Mouse (Mus musculus) liver, embryonic 16.5 days (tissue): ENCODE measurements around the gene Mef2d. TPM values are rescaled to one million over a fixed set of nuclear protein-coding genes. Genes with fewer than 3 reads are reported as not detected.

Source experiments
- ATAC-seq: fragments of 200-750 bp; cut with Nextera tagmentation; 2 replicates; pipeline ENCODE4 v1.8.0; 2017; ENCODE audit warnings: low read depth, mild to moderate bottlenecking, moderate number of reproducible peaks, moderate library complexity
- H3K27ac ChIP-seq: fragments of 300-500 bp; sonication (generic); 2 replicates; pipeline ENCODE4 v1.5.1; 2014; ENCODE audit warnings: mild to moderate bottlenecking, low read length
- H3K27me3 ChIP-seq: fragments of 300-500 bp; sonication (generic); 2 replicates; pipeline ENCODE4 v1.6.1; 2014; ENCODE audit warnings: low read depth, low read length, mixed read lengths; ENCODE audit not compliant: control insufficient read depth, insufficient read depth
- H3K36me3 ChIP-seq: fragments of 300-500 bp; sonication (generic); 2 replicates; pipeline ENCODE4 v1.6.1; 2014; ENCODE audit warnings: mild to moderate bottlenecking; ENCODE audit not compliant: control insufficient read depth, insufficient read depth
- H3K4me1 ChIP-seq: fragments of 300-500 bp; sonication (generic); 2 replicates; pipeline ENCODE4 v1.6.1; 2014; ENCODE audit warnings: low read depth, low read length, mixed read lengths; ENCODE audit not compliant: control insufficient read depth
- H3K4me2 ChIP-seq: fragments of 300-500 bp; sonication (generic); 2 replicates; pipeline ENCODE4 v1.6.1; 2014; ENCODE audit warnings: low read depth, low read length, mixed read lengths
- H3K4me3 ChIP-seq: fragments of 300-500 bp; sonication (generic); 2 replicates; pipeline ENCODE4 v1.5.1; 2014; ENCODE audit warnings: low read depth, mild to moderate bottlenecking, low read length
- H3K9ac ChIP-seq: fragments of 300-500 bp; sonication (generic); 2 replicates; pipeline ENCODE4 v1.6.1; 2014; ENCODE audit warnings: low read depth, low read length
- H3K9me3 ChIP-seq: fragments of 300-500 bp; sonication (generic); replicated peaks from 2 replicates; pipeline ENCODE4 v1.6.1; 2016; ENCODE audit warnings: low read length; ENCODE audit not compliant: control insufficient read depth
- WGBS: fragments of 180-500 bp; shearing (Covaris S2); extraction: QIAGEN DNeasy Blood & Tissue Kit; methylation state at CpG from one replicate; pipeline ENCODE4 v1.1.7; 2014; ENCODE audit not compliant: insufficient replicate concordance; 5-methylcytosine and 5-hydroxymethylcytosine counted together
- polyA plus RNA-seq: library from polyadenylated mRNA; unstranded; fragments of >200 nt; fragmentation: Nextera tagmentation; extraction: Ambion mirVana; gene quantifications from 2 replicates; pipeline ENCODE4 v1.2.1, GENCODE M21; 2015

Gene Mef2d
- polyA plus RNA-seq, 1 experiment from 2014 or later = 7.9 TPM

DNA sequence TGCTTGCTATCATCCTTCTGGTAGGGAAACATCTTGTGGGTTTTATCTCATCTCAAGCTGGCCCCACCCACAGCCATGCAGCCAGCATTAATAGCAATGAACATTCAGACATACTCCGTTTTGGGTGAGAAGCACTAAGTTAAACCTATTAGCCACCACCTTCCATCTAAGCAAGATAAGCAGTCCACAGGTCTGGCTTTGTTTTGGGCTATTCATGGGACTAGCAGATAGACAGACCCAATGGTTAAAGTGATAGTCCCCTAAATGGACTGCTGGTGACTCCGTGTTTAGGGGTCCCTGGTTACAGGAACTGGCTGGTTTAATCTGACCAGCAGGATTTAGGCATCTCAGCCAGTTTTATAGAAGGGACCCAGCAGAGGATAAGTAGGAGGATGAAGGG is 70.8 kb downstream of the Mef2d start:
- Histone ChIP-seq H3K27ac (no peak overlapping the region), H3K36me3 (no peaks in the 10 kb centered on the region), H3K4me2 (no peak overlapping the region), H3K4me3 (no peak overlapping the region), H3K9me3 (no peaks in the 10 kb centered on the region), H3K9ac (no peak overlapping the region), H3K27me3 (peaks cover 97% of the 10 kb centered on the region), H3K4me1 (peaks cover 4% of the 10 kb centered on the region; the same call in 1 of the 2 replicates)
- WGBS = 0% methylated on average over 2 of the region's 2 CpGs
- ATAC-seq = no peak; the same call in 1 of the 2 replicates

DNA sequence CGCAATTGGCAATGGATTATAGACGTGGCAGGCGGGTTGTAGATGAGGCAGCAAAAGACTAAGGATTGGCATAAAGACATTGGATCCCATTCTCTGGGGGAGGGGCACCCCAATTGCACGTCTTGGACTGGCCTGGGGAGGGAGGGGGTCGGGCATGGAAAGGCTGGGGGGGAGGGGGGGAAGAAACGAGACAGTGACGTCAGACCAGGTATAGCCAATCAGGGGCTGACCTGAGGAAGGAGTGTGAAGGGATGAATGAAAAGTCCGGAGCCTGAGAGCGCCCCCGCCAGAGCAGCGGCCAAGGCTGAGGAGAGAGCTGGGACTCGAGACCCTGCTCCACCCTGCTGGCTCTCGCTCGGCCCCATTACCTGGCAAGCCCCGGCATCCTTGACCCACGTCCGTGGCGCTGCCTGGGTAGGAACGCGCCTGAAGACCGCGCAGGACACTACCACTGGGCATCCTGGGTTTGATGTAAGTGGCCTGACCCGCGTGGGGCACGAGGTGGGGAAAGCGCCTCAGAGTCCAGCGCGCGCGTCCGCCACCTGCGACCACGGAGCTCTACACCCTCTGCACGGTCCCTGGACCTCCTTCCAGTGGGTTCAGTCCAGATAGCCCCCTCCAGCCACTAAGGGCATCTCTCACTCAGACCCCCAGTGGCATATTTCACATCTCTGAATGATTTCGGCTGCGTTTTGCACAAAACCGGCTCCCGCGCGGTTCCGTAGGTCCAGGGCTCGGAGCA is 72.2 kb downstream of the Mef2d start:
- ATAC-seq = no peak
- Histone ChIP-seq H3K27me3 (peaks cover 95% of the 10 kb centered on the region), H3K4me1 (peaks cover 4% of the 10 kb centered on the region; the same call in 1 of the 2 replicates), H3K27ac (no peak overlapping the region), H3K9me3 (no peaks in the 10 kb centered on the region), H3K4me3 (no peak overlapping the region), H3K9ac (no peak overlapping the region), H3K36me3 (no peaks in the 10 kb centered on the region), H3K4me2 (no peak overlapping the region)
- WGBS = 4% methylated on average over 42 of the region's 42 CpGs

DNA sequence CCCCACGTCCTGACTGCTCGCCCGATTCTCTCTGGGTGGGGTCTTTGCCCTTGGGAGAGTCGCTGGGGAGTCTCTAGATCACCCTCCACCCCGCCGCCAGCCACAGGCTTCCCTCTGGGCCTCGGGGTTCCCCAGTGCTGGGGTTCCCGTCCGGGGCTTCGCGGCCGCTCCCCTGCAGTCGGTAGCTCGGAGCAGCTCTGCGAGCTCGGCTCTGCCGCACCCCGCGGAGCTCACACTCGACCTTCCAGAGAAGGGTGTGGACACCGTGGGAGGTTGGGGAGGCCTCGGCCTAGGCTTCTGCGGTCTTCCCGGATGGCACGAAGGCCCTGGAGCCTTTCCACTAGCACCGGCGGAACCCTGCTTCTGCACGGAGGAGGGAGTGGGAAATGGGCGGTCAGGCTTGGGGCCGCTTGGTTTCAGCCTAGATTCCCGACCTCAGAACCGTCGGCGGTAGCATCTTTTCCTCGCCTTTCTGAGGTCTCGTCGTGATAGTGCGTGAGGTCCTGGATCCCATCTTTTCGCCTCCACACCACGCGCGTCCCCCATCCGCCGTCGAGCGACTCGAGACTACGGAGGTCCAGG is 72.9 kb downstream of the Mef2d start:
- under 1% methylated on average over 48 of the region's 48 CpGs for WGBS
- Histone ChIP-seq H3K4me1 (peaks cover 4% of the 10 kb centered on the region; the same call in 1 of the 2 replicates), H3K27me3 (peaks cover 95% of the 10 kb centered on the region), H3K9ac (no peak overlapping the region), H3K27ac (no peak overlapping the region), H3K4me3 (peak overlapping the region; percentile 35), H3K36me3 (no peaks in the 10 kb centered on the region), H3K9me3 (no peaks in the 10 kb centered on the region), H3K4me2 (peak overlapping the region; percentile 39)
- no peak for ATAC-seq

DNA sequence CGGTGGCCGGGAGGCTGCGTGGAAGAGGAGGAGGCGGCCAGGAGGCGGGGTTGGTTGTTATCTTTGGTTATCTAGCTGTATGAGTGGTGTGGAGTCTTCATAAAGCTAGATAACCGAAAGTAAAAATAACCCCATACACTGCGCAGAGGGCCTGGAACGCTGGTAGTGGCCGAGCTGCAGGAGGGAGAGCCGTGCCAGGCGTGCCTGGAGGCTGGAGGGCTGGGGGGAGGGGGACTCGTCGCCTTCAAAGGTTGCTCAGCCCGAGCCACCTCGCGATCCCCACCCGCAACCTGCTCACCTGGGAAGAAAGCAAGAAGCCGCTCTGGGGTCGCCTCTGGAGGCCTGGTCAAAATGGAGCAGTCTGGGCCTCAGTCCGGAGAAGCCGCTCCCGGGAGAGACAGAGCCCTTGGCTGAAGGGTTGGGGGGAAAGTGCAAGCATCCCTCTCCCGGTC is 73.4 kb downstream of the Mef2d start:
- Histone ChIP-seq H3K4me3 (peak overlapping the region; percentile 35), H3K4me1 (peaks cover 4% of the 10 kb centered on the region; the same call in 1 of the 2 replicates), H3K9ac (no peak overlapping the region), H3K4me2 (peak overlapping the region; percentile 39), H3K27me3 (peaks cover 95% of the 10 kb centered on the region), H3K27ac (no peak overlapping the region), H3K36me3 (no peaks in the 10 kb centered on the region), H3K9me3 (no peaks in the 10 kb centered on the region)
- ATAC-seq = no peak
- 1% methylated on average over 23 of the region's 23 CpGs for WGBS

DNA sequence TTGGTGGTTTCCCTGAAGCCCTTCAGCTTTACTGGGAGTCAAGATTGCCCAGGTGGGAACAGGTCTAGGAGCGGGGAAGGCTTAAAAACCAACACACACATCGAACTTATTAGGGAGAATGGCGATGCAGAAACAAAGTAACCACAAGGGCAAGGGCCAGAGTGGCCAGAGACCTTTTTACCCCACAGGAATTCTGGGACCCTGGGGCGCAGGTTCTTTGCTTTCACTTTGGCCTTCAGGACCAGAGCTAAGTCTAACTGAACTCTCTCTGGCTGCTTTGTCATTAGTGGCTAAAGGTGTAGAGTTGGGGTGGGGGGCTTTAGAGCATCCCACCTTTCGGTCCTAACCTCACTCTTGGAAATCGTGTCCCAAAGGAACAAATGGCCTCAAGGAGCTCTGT is 73.9 kb downstream of the Mef2d start:
- Histone ChIP-seq H3K36me3 (no peaks in the 10 kb centered on the region), H3K9ac (no peak overlapping the region), H3K4me1 (peaks cover 4% of the 10 kb centered on the region; the same call in 1 of the 2 replicates), H3K4me2 (peak overlapping the region; percentile 39; the same call in 1 of the 2 replicates), H3K27ac (no peak overlapping the region), H3K27me3 (peaks cover 95% of the 10 kb centered on the region), H3K9me3 (no peaks in the 10 kb centered on the region), H3K4me3 (no peak overlapping the region)
- WGBS = 2% methylated on average over 6 of the region's 6 CpGs
- no peak for ATAC-seq

DNA sequence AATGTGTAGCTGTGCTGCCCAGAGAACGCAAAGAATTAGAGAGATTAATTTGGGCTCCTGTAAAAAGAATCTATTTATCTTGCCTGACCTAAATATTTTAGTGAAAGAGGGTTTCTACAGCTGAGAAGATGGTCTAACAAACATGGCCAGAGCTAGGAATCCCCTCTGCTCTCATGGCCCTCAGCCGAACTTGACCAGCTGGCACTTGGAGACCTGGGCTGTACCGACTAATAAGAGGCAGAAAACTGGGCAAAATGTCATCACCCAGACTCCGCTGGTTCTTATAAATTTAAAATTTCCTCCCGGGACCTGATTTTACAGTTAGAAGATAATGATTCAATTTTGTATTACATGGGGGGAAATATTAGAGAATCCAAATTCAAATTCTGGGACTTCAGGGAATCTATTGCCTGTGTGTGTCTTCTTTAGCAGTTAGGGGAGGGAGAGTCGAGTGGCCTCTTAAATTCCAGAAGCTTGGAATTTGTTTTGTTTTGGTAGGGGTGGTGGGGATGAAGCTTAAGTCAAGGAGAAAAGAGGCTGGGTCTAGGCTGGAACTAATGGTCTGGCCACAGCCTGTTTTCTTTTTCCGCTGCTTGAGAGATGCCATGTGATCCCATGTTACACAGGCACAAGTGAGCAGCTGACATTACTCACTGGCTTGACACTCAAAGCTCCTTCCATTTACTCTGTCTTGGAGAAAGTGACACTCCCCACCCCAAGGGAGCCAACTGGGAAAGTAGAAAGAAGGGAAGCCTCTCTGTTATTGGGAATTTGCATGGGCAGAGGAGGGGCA is 74.6 kb downstream of the Mef2d start:
- H3K36me3 ChIP-seq = no peaks in the 10 kb centered on the region
- no peak overlapping the region for H3K4me2 ChIP-seq
- WGBS = 13% methylated on average over 7 of the region's 7 CpGs
- ATAC-seq = no peak
- peaks cover 93% of the 10 kb centered on the region for H3K27me3 ChIP-seq
- peaks cover 4% of the 10 kb centered on the region; the same call in 1 of the 2 replicates for H3K4me1 ChIP-seq
- H3K4me3 ChIP-seq = no peak overlapping the region
- no peaks in the 10 kb centered on the region for H3K9me3 ChIP-seq
- H3K9ac ChIP-seq = no peak overlapping the region
- H3K27ac ChIP-seq = no peak overlapping the region

DNA sequence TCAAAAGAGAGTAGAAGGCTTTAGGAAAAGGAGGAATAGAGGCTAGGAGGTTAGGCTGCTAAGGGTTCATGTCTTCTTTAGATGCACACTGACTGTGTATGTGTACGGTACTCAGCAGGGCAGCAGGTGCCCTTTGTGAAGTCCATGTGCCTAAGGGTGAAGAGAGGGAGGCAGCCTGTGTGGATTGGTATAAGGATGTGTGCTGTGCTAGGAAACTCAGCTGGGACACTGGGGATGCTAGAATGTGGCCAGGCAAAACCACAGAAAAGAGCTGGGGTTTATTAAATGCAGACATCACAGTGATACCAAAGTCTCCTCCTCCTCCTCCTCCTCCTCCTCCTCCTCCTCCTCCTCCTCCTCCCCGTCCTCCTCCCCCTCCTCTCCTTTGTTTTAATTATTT is 75.5 kb downstream of the Mef2d start:
- Histone ChIP-seq H3K9me3 (no peaks in the 10 kb centered on the region), H3K27ac (no peak overlapping the region), H3K36me3 (no peaks in the 10 kb centered on the region), H3K4me3 (no peak overlapping the region), H3K27me3 (peaks cover 85% of the 10 kb centered on the region), H3K4me2 (no peak overlapping the region), H3K4me1 (peaks cover 4% of the 10 kb centered on the region; the same call in 1 of the 2 replicates), H3K9ac (no peak overlapping the region)
- no peak for ATAC-seq
- WGBS = 42% methylated on average over 1 of the region's 2 CpGs

DNA sequence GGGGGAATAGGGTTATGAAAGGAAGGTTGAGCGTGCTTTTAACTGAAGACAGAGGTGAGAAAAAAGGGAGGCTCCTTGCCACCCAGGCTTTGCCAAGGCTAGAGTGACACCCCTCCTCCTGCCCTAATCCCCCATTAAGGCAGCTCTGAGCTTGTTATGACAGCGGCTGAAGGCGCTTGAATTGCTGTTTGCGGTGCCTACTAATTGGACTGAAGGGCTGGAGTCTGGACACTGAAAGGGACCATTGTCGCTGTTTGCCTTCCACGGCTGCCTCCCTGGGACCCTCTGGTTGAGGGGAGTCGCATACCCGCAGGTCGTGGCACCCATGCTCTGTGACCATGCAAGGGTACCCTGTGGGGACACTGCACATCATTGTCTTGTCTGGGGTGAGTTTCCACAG is 77.8 kb downstream of the Mef2d start:
- Histone ChIP-seq H3K4me2 (no peak overlapping the region), H3K4me3 (no peak overlapping the region), H3K4me1 (peaks cover 4% of the 10 kb centered on the region; the same call in 1 of the 2 replicates), H3K9me3 (no peaks in the 10 kb centered on the region), H3K27me3 (peaks cover 64% of the 10 kb centered on the region), H3K27ac (no peak overlapping the region), H3K36me3 (no peaks in the 10 kb centered on the region), H3K9ac (no peak overlapping the region)
- WGBS = 14% methylated on average over 9 of the region's 9 CpGs
- ATAC-seq = no peak
